Comparison of ENCODE assay signal across 8 mouse cellular contexts in the genomic region with DNA sequence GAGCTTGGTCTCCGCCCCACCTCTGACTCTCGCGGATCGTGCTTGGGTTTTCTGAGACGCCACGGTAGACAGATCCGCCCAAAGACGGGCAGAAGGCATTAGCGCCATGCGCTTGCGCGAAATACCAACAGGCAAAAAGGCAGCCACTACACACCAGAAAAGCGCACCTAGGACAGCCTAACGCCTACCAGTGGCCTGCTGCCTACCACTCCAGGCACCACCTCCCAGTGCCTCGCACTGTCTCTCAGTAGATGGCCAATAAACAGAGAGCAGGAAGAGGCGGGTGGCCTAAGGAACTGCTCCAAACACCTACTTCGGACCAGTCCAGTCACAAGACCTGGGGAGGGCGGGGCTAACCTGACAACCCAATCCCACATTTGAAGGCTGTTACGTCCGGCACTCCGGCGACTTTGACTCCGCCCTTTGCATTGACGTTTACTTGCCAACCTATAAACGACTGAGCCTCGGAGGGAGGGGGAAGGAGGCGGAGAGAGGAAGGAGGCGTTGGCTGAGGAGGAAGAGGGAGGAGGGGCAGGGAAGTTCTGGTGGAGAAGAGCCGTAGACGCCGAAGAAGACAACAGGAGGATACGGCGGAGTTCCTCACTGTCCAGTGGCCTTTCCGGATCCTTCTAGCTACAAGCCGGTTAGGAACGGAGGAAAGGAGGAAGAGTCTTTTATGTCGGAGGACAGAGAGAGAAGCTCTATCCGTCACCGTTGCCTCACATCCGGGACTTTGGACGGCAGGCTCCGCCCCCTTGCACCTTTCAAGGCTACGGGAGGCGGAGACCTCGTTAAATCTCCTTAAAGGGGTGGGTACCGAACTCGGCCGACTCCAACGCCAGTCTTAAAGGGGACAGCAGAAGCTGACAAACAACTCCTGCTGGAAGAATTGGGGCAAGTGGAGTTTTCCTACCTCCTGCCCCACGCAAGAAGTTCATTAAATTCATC. TPM values are rescaled to one million over a fixed set of nuclear protein-coding genes. Genes with fewer than 3 reads are reported as not detected.
DNase-seq lines count a peak whose midpoint lies in the region; ATAC-seq lines count a peak whose summit lies in the region.

No protein-coding gene starts in this region.

- ATAC-seq in inflammation-experienced regulatory T-cells, adult 6 months = peak; percentile 82
- ATAC-seq in megakaryocyte-erythroid progenitor cell, adult 5-6 weeks (replicated peaks; ENCODE audit: low FRiP score, low TSS enrichment, poor library complexity, severe bottlenecking) = peak; percentile 88

- DNase-seq in adrenal gland, adult (ENCODE audit: inconsistent age in 2 of 2, low spot score in 1 of 2) = peak; percentile 100
- DNase-seq in embryo, embryonic 10.5 days (ENCODE audit: low spot score) = peak; percentile 100
- DNase-seq in gastrocnemius, postnatal 14 days = peak; percentile 99
- peak; percentile 99 to 100 for DNase-seq in left cerebral cortex, postnatal 10 days (ENCODE audit: extremely low spot score in 1 of 2, low spot score in 2 of 2)
- DNase-seq in right cerebral cortex, postnatal 25 days = peak; percentile 98
- DNase-seq in urinary bladder, postnatal 4 days (ENCODE audit: low spot score in 2 of 2) = peak; percentile 98 to 99

- intact Hi-C loops in gastrocnemius, postnatal 14 days (cut with DNase I; ENCODE audit: low total_unique reads) = no loop called here
- intact Hi-C loops in left cerebral cortex, postnatal 10 days (cut with DNase I) = no loop called here

RNA-seq across cellular contexts. Expression of a gene that starts 1.0 kb away (rescaled TPM):
- total RNA-seq in gastrocnemius, postnatal 14 days (2021) = 10 to 100 TPM; 20.0 to 24.1 TPM
- polyA plus RNA-seq in inflammation-experienced regulatory T-cells, adult 6 months (2017; shearing (Covaris generic)) = 10 to 100 TPM; 17.7 to 30.0 (median 19.5) TPM
- 10 to 100 TPM; 58.5 to 60.3 TPM for total RNA-seq in left cerebral cortex, postnatal 10 days (2021)
- total RNA-seq in megakaryocyte-erythroid progenitor cell, adult 5-6 weeks (2014; fragmentation: Nextera tagmentation) = 86.2 and 111 TPM in 2 replicates
- 11.8 and 17.7 TPM in 2 replicates for total RNA-seq in megakaryocyte-erythroid progenitor cell, adult 5-6 weeks (2017)

RNA-seq across cellular contexts. Expression of a gene that starts 18.6 kb away (rescaled TPM):
- total RNA-seq in gastrocnemius, postnatal 14 days (2021) = 10 to 100 TPM; 17.2 to 19.4 TPM
- polyA plus RNA-seq in inflammation-experienced regulatory T-cells, adult 6 months (2017; shearing (Covaris generic)) = 100 to 1,000 TPM; 151 to 194 (median 184) TPM
- 10 to 100 TPM; 31.9 to 33.1 TPM for total RNA-seq in left cerebral cortex, postnatal 10 days (2021)
- total RNA-seq in megakaryocyte-erythroid progenitor cell, adult 5-6 weeks (2014; fragmentation: Nextera tagmentation) = 76.2 and 109 TPM in 2 replicates
- 33.1 and 34.2 TPM in 2 replicates for total RNA-seq in megakaryocyte-erythroid progenitor cell, adult 5-6 weeks (2017)

RNA-seq across cellular contexts. Expression of a gene that starts 29.0 kb away (rescaled TPM):
- total RNA-seq in gastrocnemius, postnatal 14 days (2021) = 1 to 10 TPM; 1.0 to 1.5 TPM
- polyA plus RNA-seq in inflammation-experienced regulatory T-cells, adult 6 months (2017; shearing (Covaris generic)) = 1 to 10 TPM; 4.3 to 5.0 (median 4.7) TPM
- 1 to 10 TPM; 6.3 to 6.8 TPM for total RNA-seq in left cerebral cortex, postnatal 10 days (2021)
- 3.6 and 5.8 TPM in 2 replicates for total RNA-seq in megakaryocyte-erythroid progenitor cell, adult 5-6 weeks (2014; fragmentation: Nextera tagmentation)
- 2.0 and 2.5 TPM in 2 replicates for total RNA-seq in megakaryocyte-erythroid progenitor cell, adult 5-6 weeks (2017)

RNA-seq across cellular contexts. Expression of a gene that starts 33.8 kb away (rescaled TPM):
- total RNA-seq in gastrocnemius, postnatal 14 days (2021) = 10 to 100 TPM; 45.4 to 46.3 TPM
- polyA plus RNA-seq in inflammation-experienced regulatory T-cells, adult 6 months (2017; shearing (Covaris generic)) = 10 to 100 TPM in 1 of 3 experiments, 1 to 10 TPM in 2; 6.2 to 19.0 (median 9.0) TPM
- 100 to 1,000 TPM; 101 to 108 TPM for total RNA-seq in left cerebral cortex, postnatal 10 days (2021)
- total RNA-seq in megakaryocyte-erythroid progenitor cell, adult 5-6 weeks (2014; fragmentation: Nextera tagmentation) = 126 and 170 TPM in 2 replicates
- total RNA-seq in megakaryocyte-erythroid progenitor cell, adult 5-6 weeks (2017) = 21.9 and 22.7 TPM in 2 replicates

RNA-seq across cellular contexts. Expression of a gene that starts 41.4 kb away (rescaled TPM):
- total RNA-seq in gastrocnemius, postnatal 14 days (2021) = 1 to 10 TPM; 8.4 to 8.5 TPM
- polyA plus RNA-seq in inflammation-experienced regulatory T-cells, adult 6 months (2017; shearing (Covaris generic)) = 10 to 100 TPM; 22.6 to 29.7 (median 25.3) TPM
- 1 to 10 TPM; 8.6 to 8.7 TPM for total RNA-seq in left cerebral cortex, postnatal 10 days (2021)
- total RNA-seq in megakaryocyte-erythroid progenitor cell, adult 5-6 weeks (2014; fragmentation: Nextera tagmentation) = 30.3 and 58.3 TPM in 2 replicates
- 7.4 and 8.8 TPM in 2 replicates for total RNA-seq in megakaryocyte-erythroid progenitor cell, adult 5-6 weeks (2017)

Comparison
In these comparisons a context has a peak if more than half of its experiments do, and no peak if none do; other contexts are left out.
1. Peak in every context shown above with its lines: DNase-seq and ATAC-seq.